26 mouse cellular contexts compared by ENCODE assay signal in the genomic region with DNA sequence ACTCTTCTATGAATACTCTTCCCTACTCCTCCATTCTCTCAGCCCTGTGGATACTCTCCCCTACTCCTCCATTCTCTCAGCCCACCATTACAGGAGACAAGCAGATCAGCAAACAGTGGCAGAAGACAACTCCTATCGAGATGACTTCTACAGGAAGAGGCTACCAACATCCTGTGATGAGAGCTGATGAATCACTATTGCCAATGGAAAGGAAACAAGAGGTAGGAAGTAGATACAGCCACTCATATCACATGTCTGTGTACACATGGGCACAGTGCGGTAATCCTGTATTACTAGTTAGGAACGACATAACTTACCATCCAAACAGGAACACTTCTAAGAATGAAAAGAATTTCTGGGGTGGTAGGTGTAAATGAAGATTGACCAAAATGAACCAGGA. TPM values are rescaled to one million over a fixed set of nuclear protein-coding genes. Genes with fewer than 3 reads are reported as not detected.
A peak's percentile ranks its signal among the peaks of the same experiment; 100 is the strongest.
DNase-seq lines count a peak whose midpoint lies in the region; ATAC-seq lines count a peak whose summit lies in the region.
"Had no signal": no experiment of that assay in that cellular context is flagged by ENCODE, and none has a peak within 500 bp of the region (broad histone marks: within the 10 kb centered on the region; RNA-seq: fewer than 3 reads in every experiment).

No protein-coding gene starts in this region.

- peaks cover 16% of the 10 kb centered on the region for H3K27me3 ChIP-seq in megakaryocyte, embryonic 14.5 days (replicated peaks)
- H3K27me3 ChIP-seq in midbrain, embryonic 11.5 days (ENCODE audit: control insufficient read depth, insufficient read depth, low read length), result no peaks in the 10 kb centered on the region
- no peaks in the 10 kb centered on the region for H3K27me3 ChIP-seq in intestine, embryonic 15.5 days (replicated peaks)
- H3K27me3 ChIP-seq: embryonic facial prominence, embryonic 12.5 days; embryonic facial prominence, embryonic 15.5 days; heart, embryonic 13.5 days; hindbrain, embryonic 15.5 days had no signal

- H3K4me3 ChIP-seq in megakaryocyte, embryonic 14.5 days (replicated peaks), result peak overlapping the region; percentile 14
- no peak overlapping the region for H3K4me3 ChIP-seq in midbrain, embryonic 11.5 days (ENCODE audit: low read depth, low read length)
- H3K4me3 ChIP-seq in intestine, embryonic 15.5 days (replicated peaks), result no peak overlapping the region
- H3K4me3 ChIP-seq: embryonic facial prominence, embryonic 12.5 days; embryonic facial prominence, embryonic 15.5 days; gastrocnemius, adult 2 months; heart, embryonic 10.5 days; heart, embryonic 13.5 days; hindbrain, embryonic 15.5 days had no signal

- 90% methylated on average over 3 of the region's 3 CpGs for WGBS in midbrain, embryonic 11.5 days
- 85% methylated on average over 3 of the region's 3 CpGs for WGBS in intestine, embryonic 15.5 days

- H3K4me2 ChIP-seq in midbrain, embryonic 11.5 days, result no peak overlapping the region
- no peak overlapping the region for H3K4me2 ChIP-seq in intestine, embryonic 15.5 days (replicated peaks)
- H3K4me2 ChIP-seq: embryonic facial prominence, embryonic 12.5 days; embryonic facial prominence, embryonic 15.5 days; heart, embryonic 13.5 days; hindbrain, embryonic 15.5 days had no signal

- DNase-seq in 416B (ENCODE audit: low read depth), result peak; percentile 64
- DNase-seq in induced T-regulatory cell, adult 2 months (ENCODE audit: low read depth), result peak; percentile 16
- no peak for DNase-seq in midbrain, embryonic 11.5 days (ENCODE audit: low spot score, missing footprints)
- DNase-seq in testis, postnatal 14 days (ENCODE audit: low spot score), result no peak
- DNase-seq: adrenal gland, adult 8-10 months; adrenal gland, postnatal 25 days; B cell, adult 2 months; cerebellum, adult 18-20 months; cerebellum, adult 9-10 months; cerebellum, postnatal 14 days; forebrain, postnatal 0 days; gastrocnemius, adult 2 months; gastrocnemius, postnatal 14 days; heart, adult 18-20 months; heart, postnatal 14 days; heart, postnatal 4 days had no signal

- H3K36me3 ChIP-seq in megakaryocyte, embryonic 14.5 days (replicated peaks; ENCODE audit: low read length), result no peaks in the 10 kb centered on the region
- no peaks in the 10 kb centered on the region for H3K36me3 ChIP-seq in midbrain, embryonic 11.5 days (ENCODE audit: control insufficient read depth, insufficient read depth, low read length)
- H3K36me3 ChIP-seq in intestine, embryonic 15.5 days, result no peaks in the 10 kb centered on the region
- H3K36me3 ChIP-seq: embryonic facial prominence, embryonic 12.5 days; embryonic facial prominence, embryonic 15.5 days; heart, embryonic 10.5 days; heart, embryonic 13.5 days; hindbrain, embryonic 15.5 days had no signal

- H3K4me1 ChIP-seq in megakaryocyte, embryonic 14.5 days, result peaks cover 7% of the 10 kb centered on the region
- H3K4me1 ChIP-seq in midbrain, embryonic 11.5 days (ENCODE audit: control insufficient read depth, insufficient read depth, low read length), result no peaks in the 10 kb centered on the region
- H3K4me1 ChIP-seq in intestine, embryonic 15.5 days (replicated peaks), result no peaks in the 10 kb centered on the region
- H3K4me1 ChIP-seq: embryonic facial prominence, embryonic 12.5 days; embryonic facial prominence, embryonic 15.5 days had no signal

- no peak overlapping the region for H3K9ac ChIP-seq in midbrain, embryonic 11.5 days (ENCODE audit: low read length)
- no peak overlapping the region for H3K9ac ChIP-seq in intestine, embryonic 15.5 days
- H3K9ac ChIP-seq: embryonic facial prominence, embryonic 12.5 days; embryonic facial prominence, embryonic 15.5 days; forebrain, postnatal 0 days; heart, embryonic 13.5 days; hindbrain, embryonic 15.5 days had no signal

- no peak overlapping the region for H3K27ac ChIP-seq in midbrain, embryonic 11.5 days (ENCODE audit: low read depth, low read length)
- no peak overlapping the region for H3K27ac ChIP-seq in intestine, embryonic 15.5 days
- H3K27ac ChIP-seq: embryonic facial prominence, embryonic 12.5 days; embryonic facial prominence, embryonic 15.5 days; gastrocnemius, adult 2 months; heart, embryonic 10.5 days; heart, embryonic 13.5 days; hindbrain, embryonic 15.5 days had no signal

- ATAC-seq in CD4-positive, CD25-positive, alpha-beta regulatory T cell, adult 4 months, result peak; percentile 89
- ATAC-seq in midbrain, embryonic 11.5 days (ENCODE audit: low FRiP score), result no peak
- no peak for ATAC-seq in intestine, embryonic 15.5 days
- ATAC-seq: forebrain, embryonic 14.5 days; forebrain, postnatal 0 days; intestine, postnatal 0 days had no signal

- H3K9me3 ChIP-seq in megakaryocyte, embryonic 14.5 days, result no peaks in the 10 kb centered on the region
- no peaks in the 10 kb centered on the region for H3K9me3 ChIP-seq in midbrain, embryonic 11.5 days (ENCODE audit: control insufficient read depth, low read length)
- H3K9me3 ChIP-seq in intestine, embryonic 15.5 days, result no peaks in the 10 kb centered on the region
- H3K9me3 ChIP-seq: embryonic facial prominence, embryonic 12.5 days; embryonic facial prominence, embryonic 15.5 days; heart, embryonic 10.5 days; heart, embryonic 13.5 days; hindbrain, embryonic 15.5 days had no signal

RNA-seq across cellular contexts. Expression of gene Galnt14, which starts 53.9 kb away (rescaled TPM):
- polyA plus RNA-seq in CD4-positive, CD25-positive, alpha-beta regulatory T cell, adult 4 months (2017; shearing (Covaris generic)), result under 1 TPM; 0.70 to 0.82 TPM
- polyA plus RNA-seq in megakaryocyte, embryonic 14.5 days (2012; ENCODE audit: insufficient read depth, low replicate concordance), result 0.12 TPM in 1 of 2 replicates, not detected in the other
- polyA plus RNA-seq in midbrain, embryonic 11.5 days (2014; fragmentation: Nextera tagmentation; extraction: Ambion mirVana), result 4.2 and 4.7 TPM in 2 replicates
- 0.67 and 0.90 TPM in 2 replicates for polyA plus RNA-seq in intestine, embryonic 15.5 days (2015; fragmentation: Nextera tagmentation; extraction: Ambion mirVana)

Comparison
In these comparisons a context has a peak if more than half of its experiments do, and no peak if none do; other contexts are left out.
1. DNase-seq: peak in 416B (single experiment) and induced T-regulatory cell, adult 2 months (single experiment); none in midbrain, embryonic 11.5 days (single experiment) and testis, postnatal 14 days (single experiment).